In the genomic region with DNA sequence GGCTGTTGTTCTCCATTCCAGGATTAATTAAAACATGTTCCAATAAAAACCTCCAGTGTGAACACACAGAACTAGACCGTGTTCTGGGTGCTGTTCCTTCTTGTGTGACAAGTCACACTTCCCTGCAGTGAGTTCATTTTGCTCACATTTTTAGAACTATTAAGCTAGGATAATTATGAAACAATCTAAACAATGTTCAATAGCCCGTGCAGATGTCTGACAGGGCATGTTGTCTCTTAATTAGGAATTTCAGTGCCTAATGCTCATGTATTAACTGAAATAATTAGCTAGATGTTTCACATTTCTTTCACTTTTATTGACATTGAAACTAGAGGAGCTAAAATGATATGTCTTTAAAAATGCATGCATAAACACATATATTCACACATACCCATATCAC, we compare ENCODE assay signal across 22 mouse cellular contexts.
"Had no signal": no experiment of that assay in that cellular context is flagged by ENCODE, and none has a peak within 500 bp of the region (broad histone marks: within the 10 kb centered on the region; RNA-seq: fewer than 3 reads in every experiment).

No protein-coding gene starts in this region.

- H3K4me1 ChIP-seq: kidney, embryonic 15.5 days; limb, embryonic 13.5 days; liver, embryonic 12.5 days; liver, embryonic 15.5 days; midbrain, embryonic 15.5 days; stomach, embryonic 15.5 days had no signal

- DNase-seq: kidney, adult 11 months; kidney, adult 8-10 months; kidney, postnatal 10 days; kidney, postnatal 36 days; layer of hippocampus, postnatal 36 days; liver; lung, adult 2 months; lung, postnatal 14 days; lung, postnatal 4 days; right cerebral cortex, adult 18-20 months; right cerebral cortex, postnatal 14 days; right cerebral cortex, postnatal 4 days; thymus, postnatal 25 days had no signal

- ATAC-seq: liver, embryonic 12.5 days; midbrain, embryonic 15.5 days had no signal

- H3K4me3 ChIP-seq: kidney, embryonic 15.5 days; left cerebral cortex, adult 2 months; limb, embryonic 13.5 days; liver, embryonic 12.5 days; liver, embryonic 15.5 days; midbrain, embryonic 15.5 days; myocyte; stomach, embryonic 15.5 days had no signal

- H3K27ac ChIP-seq: kidney, embryonic 15.5 days; left cerebral cortex, adult 2 months; limb, embryonic 13.5 days; liver, embryonic 12.5 days; liver, embryonic 15.5 days; midbrain, embryonic 15.5 days; stomach, embryonic 15.5 days had no signal

- H3K36me3 ChIP-seq: kidney, embryonic 15.5 days; limb, embryonic 13.5 days; liver, embryonic 12.5 days; liver, embryonic 15.5 days; midbrain, embryonic 15.5 days; stomach, embryonic 15.5 days had no signal

- H3K27me3 ChIP-seq: kidney, embryonic 15.5 days; limb, embryonic 13.5 days; liver, embryonic 12.5 days; liver, embryonic 15.5 days; midbrain, embryonic 15.5 days; stomach, embryonic 15.5 days had no signal

- H3K9me3 ChIP-seq: kidney, embryonic 15.5 days; limb, embryonic 13.5 days; liver, embryonic 12.5 days; liver, embryonic 15.5 days; midbrain, embryonic 15.5 days; stomach, embryonic 15.5 days had no signal

- H3K4me2 ChIP-seq: kidney, embryonic 15.5 days; limb, embryonic 13.5 days; liver, embryonic 12.5 days; liver, embryonic 15.5 days; midbrain, embryonic 11.5 days; midbrain, embryonic 15.5 days; stomach, embryonic 15.5 days had no signal

- H3K9ac ChIP-seq: kidney, embryonic 15.5 days; limb, embryonic 13.5 days; liver, embryonic 12.5 days; liver, embryonic 15.5 days; midbrain, embryonic 15.5 days; stomach, embryonic 15.5 days had no signal
